Mouse (Mus musculus): ENCODE measurements around the gene L3mbtl4. TPM values are rescaled to one million over a fixed set of nuclear protein-coding genes. Genes with fewer than 3 reads are reported as not detected.

The L3mbtl4 gene
- total and polyA plus RNA-seq, 2 experiments from 2014 or later, result not detected

- H3K4me3 ChIP-seq (ENCODE audit: low read depth, low read length), result peak overlapping the region; percentile 33
- no peak overlapping the region for H3K9ac ChIP-seq (replicated peaks; ENCODE audit: low read depth, low read length)
- no peak overlapping the region for H3K27ac ChIP-seq (ENCODE audit: low read depth)
- 19% methylated on average over 14 of the region's 14 CpGs for WGBS
- ATAC-seq (ENCODE audit: insufficient read depth, low read depth), result no peak
- H3K4me1 ChIP-seq (ENCODE audit: control insufficient read depth, insufficient read depth), result no peaks in the 10 kb centered on the region; the same call in 1 of the 2 replicates
- H3K4me2 ChIP-seq (ENCODE audit: low read depth, low read length), result peak overlapping the region; percentile 52
- no peaks in the 10 kb centered on the region for H3K36me3 ChIP-seq (replicated peaks; ENCODE audit: control insufficient read depth, insufficient read depth, low read length)
- no peaks in the 10 kb centered on the region for H3K9me3 ChIP-seq (replicated peaks; ENCODE audit: control insufficient read depth, low read length)
- TF ChIP-seq CTCF (IDR thresholded peaks at IDR 0.05; ENCODE audit: low read depth) (no peak), EP300 (IDR thresholded peaks at IDR 0.05; ENCODE audit: low read depth) (no peak)
- DNase-seq (ENCODE audit: low spot score), result no peak
- peaks cover 29% of the 10 kb centered on the region for H3K27me3 ChIP-seq (ENCODE audit: control insufficient read depth, insufficient read depth, low read length)
These were observed 357 bp downstream of the L3mbtl4 start for GRCm38 (mm10) chr17:68273954-68274353.

DNA sequence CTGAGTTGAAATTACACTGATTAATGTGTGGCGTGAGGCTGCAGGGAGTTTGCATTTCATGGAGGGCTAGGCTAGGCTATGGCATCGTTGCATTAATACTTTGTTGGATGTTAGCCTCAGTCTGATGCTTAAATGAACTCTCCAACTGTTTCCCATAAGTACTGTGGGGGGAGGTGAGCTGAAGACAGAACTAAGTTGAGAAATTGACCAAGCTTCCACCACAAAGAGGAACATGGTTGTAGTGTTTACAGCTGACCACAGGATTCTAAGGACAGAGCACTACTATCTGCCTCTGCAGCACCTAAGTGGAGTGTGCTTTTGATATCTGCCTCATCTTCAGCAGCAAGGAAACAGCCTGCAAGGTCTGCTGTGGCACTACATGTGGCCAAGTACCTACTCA, 1.5 kb downstream of the L3mbtl4 start:
- WGBS, result 73% methylated on average over 2 of the region's 2 CpGs
- no peak overlapping the region for H3K4me3 ChIP-seq (ENCODE audit: low read depth, low read length)
- no peak for ATAC-seq (ENCODE audit: insufficient read depth, low read depth)
- no peaks in the 10 kb centered on the region for H3K9me3 ChIP-seq (replicated peaks; ENCODE audit: control insufficient read depth, low read length)
- H3K4me2 ChIP-seq (ENCODE audit: low read depth, low read length), result no peak overlapping the region
- no peak overlapping the region for H3K27ac ChIP-seq (ENCODE audit: low read depth)
- DNase-seq (ENCODE audit: low spot score), result no peak
- H3K27me3 ChIP-seq (ENCODE audit: control insufficient read depth, insufficient read depth, low read length), result peaks cover 29% of the 10 kb centered on the region
- no peaks in the 10 kb centered on the region for H3K36me3 ChIP-seq (replicated peaks; ENCODE audit: control insufficient read depth, insufficient read depth, low read length)
- no peaks in the 10 kb centered on the region; the same call in 1 of the 2 replicates for H3K4me1 ChIP-seq (ENCODE audit: control insufficient read depth, insufficient read depth)
- TF ChIP-seq CTCF (IDR thresholded peaks at IDR 0.05; ENCODE audit: low read depth) (no peak), EP300 (IDR thresholded peaks at IDR 0.05; ENCODE audit: low read depth) (no peak)
- no peak overlapping the region for H3K9ac ChIP-seq (replicated peaks; ENCODE audit: low read depth, low read length)

DNA sequence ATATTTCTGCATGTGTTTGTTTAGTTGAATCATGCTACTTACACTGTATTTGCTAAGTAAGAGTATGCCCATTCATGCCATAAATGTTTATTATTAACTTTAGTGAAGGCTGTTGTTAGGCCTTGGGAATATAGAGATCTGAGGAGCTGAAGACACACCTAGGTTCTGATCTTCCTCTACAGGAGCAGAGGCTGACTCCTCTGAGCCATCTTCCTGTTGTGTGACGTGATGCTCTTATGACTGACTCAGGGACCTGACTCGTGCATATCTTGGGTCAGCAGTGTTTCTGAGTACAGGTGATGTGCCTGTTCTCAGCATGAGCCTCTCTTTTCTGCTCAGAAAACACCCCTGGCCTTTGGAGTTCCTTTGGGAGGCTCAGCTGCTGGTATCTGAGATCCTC, 7.3 kb downstream of the L3mbtl4 start:
- DNase-seq (ENCODE audit: low spot score) (no peak), ATAC-seq (ENCODE audit: insufficient read depth, low read depth) (no peak)
- 60% methylated on average over 2 of the region's 2 CpGs for WGBS
- Histone ChIP-seq H3K9ac (replicated peaks; ENCODE audit: low read depth, low read length) (no peak overlapping the region), H3K4me2 (ENCODE audit: low read depth, low read length) (no peak overlapping the region), H3K36me3 (replicated peaks; ENCODE audit: control insufficient read depth, insufficient read depth, low read length) (no peaks in the 10 kb centered on the region), H3K9me3 (replicated peaks; ENCODE audit: control insufficient read depth, low read length) (no peaks in the 10 kb centered on the region), H3K27ac (ENCODE audit: low read depth) (no peak overlapping the region), H3K4me3 (ENCODE audit: low read depth, low read length) (no peak overlapping the region), H3K27me3 (ENCODE audit: control insufficient read depth, insufficient read depth, low read length) (no peaks in the 10 kb centered on the region), H3K4me1 (ENCODE audit: control insufficient read depth, insufficient read depth) (no peaks in the 10 kb centered on the region)
- TF ChIP-seq EP300 (IDR thresholded peaks at IDR 0.05; ENCODE audit: low read depth) (no peak), CTCF (IDR thresholded peaks at IDR 0.05; ENCODE audit: low read depth) (no peak)

DNA sequence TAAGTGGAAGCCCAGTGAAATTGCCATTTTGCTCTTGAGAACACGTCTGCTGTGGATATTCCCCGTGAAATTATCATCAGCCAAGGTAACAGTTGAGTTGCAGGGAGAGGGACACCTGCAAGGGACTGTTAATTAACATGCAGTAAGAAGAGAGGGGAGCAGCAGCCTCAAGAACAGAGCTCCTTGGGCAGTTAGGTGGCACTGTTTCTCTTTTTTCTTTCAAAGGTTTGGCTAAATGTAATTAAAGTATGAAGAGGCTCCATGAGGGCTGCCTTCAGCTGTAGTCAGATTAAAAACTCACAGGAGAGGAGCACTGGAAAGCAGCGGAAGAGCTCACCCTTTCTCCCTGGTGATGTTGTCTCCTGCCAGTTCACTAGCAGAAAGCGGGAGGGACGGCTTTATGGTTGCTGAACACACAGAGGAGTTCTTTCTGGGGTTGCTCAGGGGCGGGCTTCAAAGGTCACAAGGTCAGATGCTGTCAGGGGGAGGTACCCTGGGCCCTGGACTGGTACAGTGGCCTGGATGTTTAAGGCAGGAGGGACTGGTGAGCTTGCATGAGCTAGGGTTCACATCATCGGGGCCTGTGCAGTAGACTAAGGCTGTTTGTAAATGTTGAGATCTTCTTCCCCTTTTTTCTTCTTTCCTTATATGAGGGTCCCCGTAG, 11.7 kb downstream of the L3mbtl4 start:
- Histone ChIP-seq H3K27ac (ENCODE audit: low read depth) (no peak overlapping the region), H3K4me1 (ENCODE audit: control insufficient read depth, insufficient read depth) (no peaks in the 10 kb centered on the region), H3K9me3 (replicated peaks; ENCODE audit: control insufficient read depth, low read length) (no peaks in the 10 kb centered on the region), H3K36me3 (replicated peaks; ENCODE audit: control insufficient read depth, insufficient read depth, low read length) (no peaks in the 10 kb centered on the region), H3K4me2 (ENCODE audit: low read depth, low read length) (no peak overlapping the region), H3K27me3 (ENCODE audit: control insufficient read depth, insufficient read depth, low read length) (no peaks in the 10 kb centered on the region), H3K4me3 (ENCODE audit: low read depth, low read length) (no peak overlapping the region), H3K9ac (replicated peaks; ENCODE audit: low read depth, low read length) (no peak overlapping the region)
- DNase-seq (ENCODE audit: low spot score) (no peak), ATAC-seq (ENCODE audit: insufficient read depth, low read depth) (no peak)
- TF ChIP-seq CTCF (IDR thresholded peaks at IDR 0.05; ENCODE audit: low read depth) (no peak), EP300 (IDR thresholded peaks at IDR 0.05; ENCODE audit: low read depth) (no peak)
- 47% methylated on average over 8 of the region's 8 CpGs for WGBS

DNA sequence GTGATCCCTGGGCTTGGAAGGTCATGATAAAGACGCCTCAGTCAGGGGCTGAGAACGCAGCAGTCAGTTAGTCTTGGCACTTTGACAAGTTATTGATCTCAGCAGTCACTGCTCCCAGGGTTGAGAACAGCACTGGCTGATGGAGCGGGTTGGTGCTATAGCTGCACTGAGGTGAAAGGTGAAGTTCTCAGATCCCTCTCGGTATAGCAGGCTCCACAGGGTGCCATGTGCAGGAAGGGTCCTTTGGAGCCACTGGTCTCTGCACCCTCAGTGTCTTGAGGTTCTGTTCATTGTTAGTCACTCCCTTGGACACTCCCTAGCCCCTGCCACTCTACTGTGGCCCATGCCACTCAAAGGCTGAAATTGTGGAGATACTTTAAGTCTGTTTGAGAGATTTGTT, 14.5 kb downstream of the L3mbtl4 start:
- no peak overlapping the region for H3K27ac ChIP-seq (ENCODE audit: low read depth)
- H3K4me3 ChIP-seq (ENCODE audit: low read depth, low read length), result no peak overlapping the region
- H3K9me3 ChIP-seq (replicated peaks; ENCODE audit: control insufficient read depth, low read length), result no peaks in the 10 kb centered on the region
- ATAC-seq (ENCODE audit: insufficient read depth, low read depth), result no peak
- H3K9ac ChIP-seq (replicated peaks; ENCODE audit: low read depth, low read length), result no peak overlapping the region
- H3K36me3 ChIP-seq (replicated peaks; ENCODE audit: control insufficient read depth, insufficient read depth, low read length), result no peaks in the 10 kb centered on the region
- WGBS, result 77% methylated on average over 4 of the region's 4 CpGs
- no peak for DNase-seq (ENCODE audit: low spot score)
- H3K4me2 ChIP-seq (ENCODE audit: low read depth, low read length), result no peak overlapping the region
- no peak for TF ChIP-seq CTCF (IDR thresholded peaks at IDR 0.05; ENCODE audit: low read depth)
- TF ChIP-seq EP300 (IDR thresholded peaks at IDR 0.05; ENCODE audit: low read depth), result no peak
- no peaks in the 10 kb centered on the region for H3K4me1 ChIP-seq (ENCODE audit: control insufficient read depth, insufficient read depth)
- H3K27me3 ChIP-seq (ENCODE audit: control insufficient read depth, insufficient read depth, low read length), result no peaks in the 10 kb centered on the region

DNA sequence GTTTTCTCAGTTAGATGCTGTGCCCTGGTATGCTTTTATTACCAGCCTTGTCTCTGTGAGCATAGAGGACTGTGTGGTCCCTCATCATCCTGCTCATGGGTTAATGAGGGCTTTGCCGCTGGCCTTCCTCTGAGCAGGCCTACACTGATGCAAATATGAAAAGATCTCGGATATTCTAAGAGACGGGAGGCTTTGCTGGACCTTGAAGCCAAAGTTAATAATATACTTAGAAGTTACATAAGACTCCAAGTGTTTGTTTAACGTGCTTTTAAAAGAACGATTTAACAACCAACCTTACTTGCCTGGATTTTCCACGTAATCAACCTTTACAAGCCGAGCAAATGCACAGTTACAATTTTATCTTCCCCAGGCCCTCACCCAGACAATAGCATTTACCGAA, 15.1 kb downstream of the L3mbtl4 start:
- ATAC-seq (ENCODE audit: insufficient read depth, low read depth), result no peak
- no peaks in the 10 kb centered on the region for H3K27me3 ChIP-seq (ENCODE audit: control insufficient read depth, insufficient read depth, low read length)
- WGBS, result 81% methylated on average over 8 of the region's 8 CpGs

More for the DNA sequence above, 15.1 kb downstream of the L3mbtl4 start:
- Histone ChIP-seq H3K9me3 (replicated peaks; ENCODE audit: control insufficient read depth, low read length) (no peaks in the 10 kb centered on the region), H3K4me3 (ENCODE audit: low read depth, low read length) (no peak overlapping the region), H3K4me2 (ENCODE audit: low read depth, low read length) (no peak overlapping the region), H3K27ac (ENCODE audit: low read depth) (no peak overlapping the region), H3K4me1 (ENCODE audit: control insufficient read depth, insufficient read depth) (no peaks in the 10 kb centered on the region), H3K9ac (replicated peaks; ENCODE audit: low read depth, low read length) (no peak overlapping the region), H3K36me3 (replicated peaks; ENCODE audit: control insufficient read depth, insufficient read depth, low read length) (no peaks in the 10 kb centered on the region)
- TF ChIP-seq CTCF (IDR thresholded peaks at IDR 0.05; ENCODE audit: low read depth) (no peak), EP300 (IDR thresholded peaks at IDR 0.05; ENCODE audit: low read depth) (no peak)
- no peak for DNase-seq (ENCODE audit: low spot score)

Data from heart, postnatal 0 days (tissue).